Mouse (Mus musculus): Measurements from ENCODE around the gene Lyl1.

Lyl1 gene

GRCm38 (mm10) chr8:84722850-84723570 lies 21.8 kb downstream of the Lyl1 start, which contains the start of gene G430095P16Rik:
G430095P16Rik (plus strand) TSS chr8:84723007.
- peak; percentile 83 for DNase-seq (ENCODE audit: low read depth, low spot score)

- DNase-seq (ENCODE audit: low read depth, low spot score): peak; percentile 70
These were observed 22.3 kb downstream of the Lyl1 start for GRCm38 (mm10) chr8:84723571-84723900.

- no peak for DNase-seq (ENCODE audit: low read depth, low spot score)
These were observed 23.4 kb downstream of the Lyl1 start for GRCm38 (mm10) chr8:84724683-84725082.

GRCm38 (mm10) chr8:84725246-84725940 lies 24.1 kb downstream of the Lyl1 start:
- no peak for DNase-seq (ENCODE audit: low read depth, low spot score)

GRCm38 (mm10) chr8:84725941-84726259 lies 24.6 kb downstream of the Lyl1 start:
- peak; percentile 65 for DNase-seq (ENCODE audit: low read depth, low spot score)

- no peak for DNase-seq (ENCODE audit: low read depth, low spot score)
These were observed 27.2 kb downstream of the Lyl1 start for GRCm38 (mm10) chr8:84728474-84728873.

- peak; percentile 78 for DNase-seq (ENCODE audit: low read depth, low spot score)
These were observed 28.7 kb downstream of the Lyl1 start for GRCm38 (mm10) chr8:84729921-84730362.

- no peak for DNase-seq (ENCODE audit: low read depth, low spot score)
These were observed 29.5 kb downstream of the Lyl1 start for GRCm38 (mm10) chr8:84730541-84731370.

GRCm38 (mm10) chr8:84731371-84732177 lies 30.3 kb downstream of the Lyl1 start:
- DNase-seq (ENCODE audit: low read depth, low spot score): no peak

GRCm38 (mm10) chr8:84732545-84732944 lies 31.3 kb downstream of the Lyl1 start:
- no peak for DNase-seq (ENCODE audit: low read depth, low spot score)

GRCm38 (mm10) chr8:84732996-84733395 lies 31.7 kb downstream of the Lyl1 start:
- DNase-seq (ENCODE audit: low read depth, low spot score): no peak

- no peak for DNase-seq (ENCODE audit: low read depth, low spot score)
These were observed 32.7 kb downstream of the Lyl1 start for GRCm38 (mm10) chr8:84733959-84734358.

- DNase-seq (ENCODE audit: low read depth, low spot score): no peak
These were observed 33.4 kb downstream of the Lyl1 start for GRCm38 (mm10) chr8:84734680-84735079.

GRCm38 (mm10) chr8:84735597-84735996 lies 34.3 kb downstream of the Lyl1 start:
- DNase-seq (ENCODE audit: low read depth, low spot score): no peak

GRCm38 (mm10) chr8:84736521-84736920 lies 35.3 kb downstream of the Lyl1 start:
- no peak for DNase-seq (ENCODE audit: low read depth, low spot score)

- peak; percentile 92 for DNase-seq (ENCODE audit: low read depth, low spot score)
These were observed 36.4 kb downstream of the Lyl1 start for GRCm38 (mm10) chr8:84737608-84738007.

- no peak for DNase-seq (ENCODE audit: low read depth, low spot score)
These were observed 37.0 kb downstream of the Lyl1 start for GRCm38 (mm10) chr8:84738266-84738665.

- no peak for DNase-seq (ENCODE audit: low read depth, low spot score)
These were observed 37.6 kb downstream of the Lyl1 start for GRCm38 (mm10) chr8:84738715-84739400.

GRCm38 (mm10) chr8:84739401-84739742 lies 38.1 kb downstream of the Lyl1 start:
- DNase-seq (ENCODE audit: low read depth, low spot score): no peak

- no peak for DNase-seq (ENCODE audit: low read depth, low spot score)
These were observed 39.9 kb downstream of the Lyl1 start for GRCm38 (mm10) chr8:84740895-84741843.
